Mouse (Mus musculus): ENCODE measurements at regions not wholly inside any gene's neighbourhood (a gene's known extent, or its start where the extent isn't known, plus 50 kb on each side); places are given as distances from the start of the nearest gene placed in this dataset.

- DNase-seq (ENCODE audit: low read depth, low spot score), result no peak
These were observed 77.2 kb downstream of the Gm10604 start for GRCm38 (mm10) chr4:11903861-11904260.

GRCm38 (mm10) chr4:11903401-11903800 is 77.7 kb downstream of the Gm10604 start:
- DNase-seq (ENCODE audit: low read depth, low spot score), result no peak

GRCm38 (mm10) chr4:11899979-11900624 is 81.0 kb downstream of the Gm10604 start:
- DNase-seq (ENCODE audit: low read depth, low spot score), result peak; percentile 29

GRCm38 (mm10) chr4:11897231-11897630 is 83.8 kb downstream of the Gm10604 start:
- DNase-seq (ENCODE audit: low read depth, low spot score), result no peak

GRCm38 (mm10) chr4:11895857-11896825 is 84.9 kb downstream of the Gm10604 start:
- no peak for DNase-seq (ENCODE audit: low read depth, low spot score)

GRCm38 (mm10) chr4:11893560-11894205 is 87.4 kb downstream of the Gm10604 start:
- no peak for DNase-seq (ENCODE audit: low read depth, low spot score)

- no peak for DNase-seq (ENCODE audit: low read depth, low spot score)
These were observed 91.9 kb downstream of the Gm10604 start for GRCm38 (mm10) chr4:11889039-11889600.

GRCm38 (mm10) chr4:11887377-11887776 is 93.7 kb downstream of the Gm10604 start:
- DNase-seq (ENCODE audit: low read depth, low spot score), result no peak

- no peak for DNase-seq (ENCODE audit: low read depth, low spot score)
These were observed 95.6 kb downstream of the Gm10604 start for GRCm38 (mm10) chr4:11885499-11885898.

GRCm38 (mm10) chr4:11884818-11885217 is 96.2 kb downstream of the Gm10604 start:
- no peak for DNase-seq (ENCODE audit: low read depth, low spot score)

GRCm38 (mm10) chr4:11883295-11883694 is 97.8 kb downstream of the Gm10604 start:
- DNase-seq (ENCODE audit: low read depth, low spot score), result no peak

GRCm38 (mm10) chr4:11882666-11883065 is 98.4 kb downstream of the Gm10604 start:
- no peak for DNase-seq (ENCODE audit: low read depth, low spot score)

GRCm38 (mm10) chr4:11878638-11879037 is 102.4 kb downstream of the Gm10604 start:
- no peak for DNase-seq (ENCODE audit: low read depth, low spot score)

- DNase-seq (ENCODE audit: low read depth, low spot score), result no peak
These were observed 103.1 kb downstream of the Gm10604 start for GRCm38 (mm10) chr4:11877945-11878344.

- no peak for DNase-seq (ENCODE audit: low read depth, low spot score)
These were observed 105.1 kb downstream of the Gm10604 start for GRCm38 (mm10) chr4:11876009-11876408.

- no peak for DNase-seq (ENCODE audit: low read depth, low spot score)
These were observed 106.3 kb downstream of the Gm10604 start for GRCm38 (mm10) chr4:11874586-11875264.

GRCm38 (mm10) chr4:11872036-11872435 is 109.0 kb downstream of the Gm10604 start:
- DNase-seq (ENCODE audit: low read depth, low spot score), result no peak

- no peak for DNase-seq (ENCODE audit: low read depth, low spot score)
These were observed 111.3 kb downstream of the Gm10604 start for GRCm38 (mm10) chr4:11869721-11870120.

GRCm38 (mm10) chr4:11868565-11868964 is 112.5 kb downstream of the Gm10604 start:
- no peak for DNase-seq (ENCODE audit: low read depth, low spot score)

Measured in c-Kit-negative CD71-positive TER-119-positive erythroid progenitor cells, embryonic 14.5 days (primary cell).